27 mouse cellular contexts compared by ENCODE assay signal in genomic region chr3:141909136-141909535, GRCm38 (mm10).
"Had no signal": no experiment of that assay in that cellular context is flagged by ENCODE, and none has a peak within 500 bp of the region (broad histone marks: within the 10 kb centered on the region; RNA-seq: fewer than 3 reads in every experiment).

No protein-coding gene starts in this region.

- H3K27ac ChIP-seq: gastrocnemius, adult 2 months; heart, embryonic 10.5 days; hindbrain, embryonic 10.5 days; hindbrain, embryonic 12.5 days; hindbrain, embryonic 14.5 days; intestine, embryonic 15.5 days; layer of hippocampus, adult 2 months; left cerebral cortex, adult 2 months; limb, embryonic 10.5 days; limb, embryonic 12.5 days; liver, embryonic 13.5 days had no signal

- ATAC-seq: hindbrain, embryonic 16.5 days; inflammation-experienced regulatory T-cells, adult 6 months; intestine, embryonic 15.5 days; intestine, postnatal 0 days had no signal

- H3K4me2 ChIP-seq: heart, embryonic 12.5 days; hindbrain, embryonic 12.5 days; hindbrain, embryonic 14.5 days; intestine, embryonic 15.5 days; limb, embryonic 12.5 days; liver, embryonic 11.5 days; liver, embryonic 13.5 days had no signal

- H3K9me3 ChIP-seq: heart, embryonic 10.5 days; heart, embryonic 12.5 days; hindbrain, embryonic 10.5 days; hindbrain, embryonic 12.5 days; intestine, embryonic 15.5 days; limb, embryonic 10.5 days; limb, embryonic 12.5 days; liver, embryonic 13.5 days had no signal

- H3K4me1 ChIP-seq: heart, embryonic 10.5 days; heart, embryonic 12.5 days; intestine, embryonic 15.5 days; limb, embryonic 10.5 days; limb, embryonic 12.5 days; liver, embryonic 13.5 days had no signal

- H3K27me3 ChIP-seq: heart, embryonic 12.5 days; hindbrain, embryonic 12.5 days; intestine, embryonic 15.5 days; liver, embryonic 13.5 days had no signal

- H3K36me3 ChIP-seq: heart, embryonic 10.5 days; heart, embryonic 12.5 days; hindbrain, embryonic 10.5 days; hindbrain, embryonic 12.5 days; intestine, embryonic 15.5 days; limb, embryonic 10.5 days; limb, embryonic 12.5 days; liver, embryonic 13.5 days had no signal

- DNase-seq: gastrocnemius, adult 2 months; gastrocnemius, postnatal 10 days; gastrocnemius, postnatal 25 days; heart, adult 18-20 months; heart, postnatal 10 days; heart, postnatal 4 days; kidney, adult 18-20 months; kidney, adult 8-10 months; kidney, postnatal 10 days; kidney, postnatal 25 days; kidney, postnatal 4 days; liver; liver, embryonic 13.5 days had no signal

- H3K9ac ChIP-seq: heart, embryonic 12.5 days; hindbrain, embryonic 12.5 days; hindbrain, embryonic 14.5 days; intestine, embryonic 15.5 days; limb, embryonic 12.5 days; liver, embryonic 13.5 days had no signal

- H3K4me3 ChIP-seq: gastrocnemius, adult 2 months; heart, embryonic 10.5 days; heart, embryonic 12.5 days; hindbrain, embryonic 10.5 days; hindbrain, embryonic 12.5 days; intestine, embryonic 15.5 days; layer of hippocampus, adult 2 months; left cerebral cortex, adult 2 months; limb, embryonic 10.5 days; limb, embryonic 12.5 days; liver, embryonic 13.5 days had no signal
